Mouse (Mus musculus): ENCODE data around the gene Gapdhs.

GRCm38 (mm10) chr7:30763456-30763855, 20.0 kb upstream of the Gapdhs start, which contains the start of gene Dmkn:
- TF ChIP-seq CTCF (IDR thresholded peaks at IDR 0.05; ENCODE audit: borderline replicate concordance, control insufficient read depth, extremely low read depth, insufficient read depth, low read length, poor library complexity), result no peak
- no peak for TF ChIP-seq POLR2A (IDR thresholded peaks at IDR 0.05; ENCODE audit: control insufficient read depth, extremely low read depth, insufficient read depth, low read length, poor library complexity)
